Mouse (Mus musculus) cerebellum, postnatal 14 days (tissue): Measurements from ENCODE around the gene Ncstn.

ENCODE experiments used
- DNase-seq, 2 experiments: peaks; one replicate each; pipeline ENCODE4 v3.0.0; 2021; ENCODE audit warnings: mixed read lengths in 2 of 2

Gene Ncstn

DNA sequence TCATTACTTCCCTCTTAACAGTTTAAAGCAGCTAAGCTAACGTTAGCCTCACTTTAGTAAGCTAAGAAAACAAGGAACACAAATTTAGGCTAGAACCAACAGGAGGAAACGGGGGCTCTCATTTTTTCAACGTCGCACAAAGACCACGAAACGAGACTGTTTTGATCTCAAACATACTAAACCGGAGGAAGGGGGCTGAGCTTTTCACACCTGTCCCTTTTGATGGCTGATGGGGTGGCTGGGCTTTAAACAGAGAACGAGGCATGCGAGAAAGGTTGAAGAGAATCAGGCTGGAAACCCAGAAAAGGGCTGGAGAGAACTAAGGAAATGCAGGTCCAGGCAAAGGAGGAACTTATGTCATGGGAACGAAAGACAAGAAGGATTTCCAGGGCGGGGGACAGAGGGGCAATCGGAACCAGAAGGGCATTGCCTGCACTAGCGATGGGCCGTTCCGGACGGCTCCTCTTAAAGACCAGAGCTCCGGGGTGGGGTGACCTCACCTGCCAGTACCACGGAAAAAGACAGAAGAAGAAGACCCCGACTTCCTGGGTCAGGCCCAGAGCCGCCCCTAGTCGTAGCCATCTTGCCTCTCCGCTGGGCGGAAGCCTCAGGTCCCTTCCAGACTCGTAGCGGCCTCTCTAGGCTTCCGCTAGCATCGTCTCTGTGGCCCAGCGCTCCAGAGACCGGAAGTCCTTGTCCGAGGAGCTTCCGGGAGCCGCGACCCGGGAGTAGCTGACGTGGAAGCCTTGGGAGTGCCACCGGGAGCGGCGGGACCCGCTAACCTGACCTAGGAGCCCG lies at the start of gene Ncstn, which contains the start of gene Copa:
Ncstn (minus strand) TSS at position 695 of the 798 bp plus-strand sequence.
Copa (plus strand) TSS at position 429 of the 798 bp plus-strand sequence.
- DNase-seq, result peak; percentile 93 to 95

DNA sequence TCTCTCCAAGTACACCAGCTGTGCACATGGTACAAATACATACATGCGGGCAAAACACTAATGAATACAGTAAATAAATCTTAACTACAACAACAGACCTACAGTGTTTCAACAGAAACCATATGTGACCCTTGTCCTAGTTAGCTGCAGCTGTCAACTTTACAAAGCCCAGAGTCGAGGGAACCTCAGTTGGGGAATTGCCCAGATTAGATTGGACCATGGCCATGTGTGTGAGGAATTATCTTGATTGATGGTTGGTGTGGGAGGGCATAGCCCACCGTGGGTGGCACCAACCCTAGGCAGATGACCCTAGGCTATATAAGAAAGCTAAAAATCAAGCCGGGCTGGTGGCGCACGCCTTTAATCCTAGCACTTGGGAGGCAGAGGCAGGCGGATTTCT lies 49.7 kb upstream of the Ncstn start:
- DNase-seq, result peak in 1 of 2 experiments; percentile 34

DNA sequence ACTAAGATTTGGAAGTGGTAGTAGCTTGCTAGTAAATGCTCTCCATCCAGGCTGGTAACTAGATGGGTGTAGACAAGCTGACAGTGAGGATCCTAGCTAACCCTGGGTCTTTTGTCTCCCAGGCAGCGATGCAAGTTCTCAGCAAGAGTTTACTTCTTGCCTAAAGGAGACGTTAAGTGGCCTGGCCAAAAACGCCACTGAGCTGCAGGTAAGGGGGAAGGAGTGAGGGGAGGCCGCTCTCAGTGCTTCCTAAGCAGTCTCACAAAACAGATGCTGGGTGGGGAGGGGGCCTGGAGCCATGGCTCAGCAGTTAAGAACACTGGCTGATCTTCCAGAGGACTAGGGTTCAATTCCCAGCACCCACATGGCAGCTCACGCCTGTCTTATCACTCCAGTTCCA lies 47.2 kb upstream of the Ncstn start:
- DNase-seq, result no peak

DNA sequence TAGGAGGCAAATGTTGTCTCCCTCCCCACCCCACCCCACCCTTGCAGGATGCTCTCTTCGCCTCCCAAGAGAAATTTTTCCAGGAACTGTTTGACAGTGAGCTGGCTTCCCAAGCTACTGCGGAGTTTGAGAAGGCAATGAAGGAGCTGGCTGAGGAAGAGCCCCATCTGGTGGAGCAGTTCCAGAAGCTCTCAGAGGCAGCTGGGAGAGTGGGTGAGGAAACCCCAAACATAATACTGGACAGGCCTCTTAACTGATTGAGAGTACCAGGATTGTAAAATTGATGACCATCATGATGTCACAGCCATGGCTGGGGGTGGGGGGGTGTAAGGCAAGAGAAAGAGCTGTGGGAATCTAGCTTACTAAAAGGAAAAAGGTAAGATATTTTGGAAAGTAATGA lies 46.5 kb upstream of the Ncstn start:
- no peak for DNase-seq

DNA sequence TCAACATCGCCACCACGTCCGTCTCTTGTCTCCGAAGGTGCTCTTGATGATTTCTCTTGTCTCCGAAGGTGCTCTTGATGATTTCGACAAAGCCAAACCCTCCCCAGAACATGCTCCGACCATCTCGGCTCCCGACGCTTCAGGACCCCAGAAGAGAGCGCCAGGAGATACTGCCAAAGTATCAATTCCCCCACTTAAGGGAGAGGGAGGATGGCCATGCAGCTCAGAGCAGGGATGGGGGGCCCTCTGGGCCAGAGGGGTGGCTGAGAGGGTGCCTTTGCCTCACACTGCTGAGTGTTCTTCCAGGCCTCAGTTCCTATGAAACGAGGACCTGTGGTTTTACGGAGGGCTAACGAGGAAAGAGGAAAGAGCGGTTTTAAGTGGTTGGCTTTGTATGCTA lies 46.0 kb upstream of the Ncstn start:
- no peak for DNase-seq

DNA sequence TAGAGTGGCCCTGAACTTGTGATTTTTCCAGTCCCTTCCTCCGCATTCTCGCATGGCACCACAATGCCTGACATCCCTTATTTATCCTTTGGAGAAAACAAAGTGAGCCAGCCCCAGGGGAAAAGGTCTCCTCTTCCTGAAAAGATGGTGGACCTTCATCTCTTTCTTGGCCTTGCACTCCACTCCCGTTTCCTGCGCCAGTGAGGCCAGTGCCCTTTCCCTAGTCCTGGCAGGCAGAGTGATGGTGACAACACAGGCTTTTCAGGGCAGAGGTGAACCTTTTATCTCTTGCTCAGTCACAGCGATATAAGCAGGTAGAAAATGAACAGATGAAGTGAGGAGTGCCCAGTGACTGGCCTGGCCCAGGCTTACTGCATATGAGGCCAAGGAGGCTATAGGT lies 44.9 kb upstream of the Ncstn start:
- DNase-seq, result peak; percentile 18 to 24

DNA sequence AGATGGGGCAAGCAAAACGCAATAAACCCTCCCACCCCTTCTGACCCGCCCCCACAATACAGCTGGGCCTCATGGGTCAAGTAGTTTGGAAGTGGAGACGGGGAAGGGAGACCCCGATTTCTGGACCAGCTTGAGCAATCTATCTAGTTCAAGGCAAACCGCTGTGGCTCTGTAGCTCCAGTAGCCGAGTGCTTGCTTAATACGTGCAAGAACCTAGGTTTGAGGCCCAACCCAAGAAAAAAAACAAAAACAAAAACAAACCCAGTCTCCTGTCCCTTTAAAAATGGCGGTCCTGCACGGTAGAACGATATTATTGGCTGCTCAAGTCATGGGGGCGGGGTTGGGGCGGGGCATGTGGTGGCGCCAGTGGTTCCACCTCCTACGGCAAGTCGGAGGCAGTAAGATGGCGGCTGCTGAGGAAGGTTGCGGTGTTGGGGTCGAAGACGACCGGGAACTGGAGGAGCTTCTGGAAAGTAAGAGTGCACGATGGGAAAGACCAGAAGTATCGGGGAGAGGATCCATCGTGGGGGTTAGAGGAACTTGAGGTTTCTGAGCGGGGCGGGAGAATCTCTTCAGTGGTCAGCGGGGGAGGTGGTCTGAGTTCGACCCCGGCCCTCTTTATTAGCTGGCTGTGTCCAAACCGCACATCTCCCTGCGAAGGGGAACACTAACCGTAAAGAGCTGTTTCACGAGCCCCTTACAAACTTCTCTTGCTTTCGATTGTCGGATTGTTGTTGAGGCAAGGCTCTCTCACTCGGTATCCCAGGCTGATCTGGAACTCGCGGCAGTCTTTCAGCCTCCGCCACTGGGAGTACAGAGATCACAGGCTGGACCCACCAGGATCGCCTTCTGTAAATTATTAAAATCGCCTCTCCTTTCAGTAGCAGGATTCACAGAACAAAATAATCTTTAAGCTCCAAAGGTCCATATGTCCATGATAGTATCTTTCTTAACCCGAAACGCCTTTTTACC lies 44.1 kb upstream of the Ncstn start, which contains the start of gene Pex19:
Pex19 (plus strand) TSS at position 380 of the 972 bp plus-strand sequence.
- peak; percentile 86 for DNase-seq

DNA sequence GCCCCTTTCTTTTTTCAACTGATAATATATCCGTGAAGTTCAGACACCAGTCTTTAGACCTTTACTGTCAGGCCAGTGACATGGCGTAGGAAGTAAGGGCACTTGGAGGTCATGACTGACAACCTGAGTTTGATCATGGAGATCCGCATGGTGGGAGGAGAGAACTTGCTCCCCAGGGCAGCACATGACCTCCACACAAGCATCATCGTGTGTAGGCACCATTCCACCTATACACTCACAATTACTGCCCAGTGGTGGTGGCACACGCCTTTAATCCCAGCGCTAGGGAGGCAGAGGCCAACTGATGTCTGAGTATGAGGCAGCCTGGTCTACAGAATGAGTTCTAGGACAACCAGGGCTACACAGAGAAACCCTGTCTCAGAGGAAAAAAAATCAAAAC lies 42.0 kb upstream of the Ncstn start:
- DNase-seq, result no peak

DNA sequence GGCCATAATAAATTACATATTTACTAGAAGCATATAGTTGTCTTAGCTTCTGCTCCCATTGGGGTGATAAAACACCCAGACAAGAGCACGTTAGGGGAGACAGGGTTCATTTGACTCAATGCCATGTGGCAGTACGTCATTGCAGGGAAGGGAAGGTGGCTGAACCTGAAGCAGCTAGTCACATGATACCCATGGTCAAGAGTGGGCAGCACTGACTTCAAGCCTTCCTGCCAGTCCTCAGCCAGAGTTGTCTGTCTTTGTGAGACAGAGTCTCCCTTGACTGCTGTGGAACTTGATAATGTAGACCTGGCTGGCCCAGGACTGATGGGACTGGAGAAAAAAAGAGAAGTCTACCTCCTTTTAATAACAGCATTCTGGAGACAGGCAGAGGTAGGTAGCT lies 40.1 kb upstream of the Ncstn start:
- no peak for DNase-seq

DNA sequence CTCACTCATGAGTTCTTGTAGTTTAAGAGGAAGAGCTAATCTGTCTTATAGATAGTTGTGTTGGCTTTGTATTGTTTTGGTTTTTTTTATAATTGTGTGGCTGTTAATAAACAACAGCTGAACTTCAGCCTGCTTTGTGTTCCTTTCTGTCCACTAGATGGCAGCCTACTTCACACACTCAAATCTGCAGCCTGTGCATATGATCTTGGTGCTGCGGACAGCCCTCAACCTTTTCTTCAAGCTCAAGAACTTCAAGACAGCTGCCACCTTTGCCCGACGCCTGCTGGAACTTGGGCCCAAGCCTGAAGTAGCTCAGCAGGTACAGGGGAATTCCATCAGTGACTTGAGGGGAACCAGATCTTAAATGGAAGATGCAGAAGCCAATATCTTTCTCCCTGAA lies 37.1 kb upstream of the Ncstn start:
- DNase-seq, result peak; percentile 50 to 61

DNA sequence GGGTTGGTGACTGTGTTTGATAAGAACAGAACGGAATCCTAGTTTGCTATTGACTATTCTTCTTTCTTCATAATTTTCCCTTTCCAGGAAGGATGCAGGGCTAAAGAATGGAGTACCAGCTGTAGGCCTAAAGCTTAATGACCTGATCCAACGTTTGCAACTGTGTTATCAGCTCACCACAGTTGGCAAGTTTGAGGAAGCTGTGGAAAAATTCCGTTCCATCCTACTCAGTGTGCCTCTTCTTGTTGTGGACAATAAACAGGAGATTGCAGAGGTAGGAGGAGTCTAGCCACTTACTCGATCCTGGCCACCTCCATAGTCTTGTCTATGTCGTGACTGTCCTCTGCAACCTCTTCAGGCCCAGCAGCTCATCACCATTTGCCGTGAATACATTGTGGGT lies 36.5 kb upstream of the Ncstn start:
- no peak for DNase-seq

DNA sequence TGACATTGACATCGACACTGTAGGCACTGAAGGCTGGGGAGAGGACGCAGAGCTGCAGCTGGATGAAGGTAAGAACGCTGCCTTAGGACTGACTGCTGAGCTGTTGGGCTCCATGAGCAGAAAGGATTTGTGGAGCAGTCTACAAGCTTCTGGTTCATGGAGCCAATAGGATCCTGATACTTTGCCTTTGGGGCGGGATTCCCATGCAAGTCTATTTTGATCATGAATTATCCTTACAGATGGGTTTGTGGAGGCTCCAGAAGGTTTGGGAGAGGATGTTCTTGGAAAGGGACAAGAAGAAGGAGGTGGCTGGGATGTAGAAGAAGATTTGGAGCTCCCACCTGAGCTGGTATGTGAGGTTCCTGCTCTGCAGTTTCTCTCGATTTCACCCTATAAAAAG lies 34.4 kb upstream of the Ncstn start:
- no peak for DNase-seq

DNA sequence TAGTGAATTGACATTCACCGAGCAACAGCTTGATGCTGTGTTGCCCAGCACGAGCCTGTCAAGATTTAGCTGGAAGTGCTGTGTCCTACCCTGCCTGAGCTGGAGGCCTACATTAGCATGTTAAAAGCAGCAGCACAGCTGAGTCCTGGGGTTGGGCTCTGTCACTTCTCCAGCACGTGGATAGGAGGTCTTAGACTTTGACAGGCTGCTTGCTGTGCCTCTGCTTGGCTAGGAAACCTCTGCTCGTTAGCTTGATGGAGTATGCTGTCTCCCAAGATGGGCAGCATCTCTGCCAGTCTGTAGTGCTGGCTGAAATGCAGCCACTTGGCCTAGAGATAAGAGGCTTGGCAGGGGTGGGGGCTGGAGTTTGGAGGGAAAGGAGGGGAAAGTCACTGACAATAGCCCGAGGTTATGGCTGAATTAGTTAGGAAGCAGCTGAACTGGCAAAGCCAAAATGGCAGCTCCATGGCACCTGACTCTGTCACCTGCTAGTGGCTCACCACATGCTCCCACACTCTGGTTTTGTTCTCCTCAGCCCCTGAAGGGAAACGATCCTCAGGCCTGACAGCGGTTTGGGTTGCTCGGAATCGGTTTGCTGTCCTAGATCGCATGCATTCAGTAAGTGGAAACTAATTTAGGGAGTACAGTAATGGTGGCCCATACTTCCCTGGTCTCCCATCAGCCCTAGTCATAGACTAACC lies 25.3 kb upstream of the Ncstn start:
- peak; percentile 41 to 44 for DNase-seq

DNA sequence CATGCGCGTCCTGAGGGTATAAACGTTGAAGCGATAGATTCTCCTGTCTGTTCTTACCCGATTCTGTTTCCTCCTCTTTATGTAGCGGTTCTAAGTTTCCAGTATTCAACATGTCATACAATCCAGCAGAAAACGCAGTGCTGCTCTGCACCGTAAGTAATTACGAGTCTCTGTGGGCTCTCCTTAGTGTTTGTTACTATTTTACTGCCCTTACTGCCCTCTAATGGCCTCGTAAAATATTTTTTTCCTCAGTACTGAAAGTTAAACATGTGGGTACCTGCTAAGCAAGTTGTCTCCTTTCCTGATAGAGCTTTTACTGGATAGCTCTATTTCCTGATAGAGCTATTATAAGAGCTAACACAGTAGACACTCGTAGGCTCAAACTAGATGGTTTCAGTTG lies 22.5 kb upstream of the Ncstn start:
- no peak for DNase-seq

DNA sequence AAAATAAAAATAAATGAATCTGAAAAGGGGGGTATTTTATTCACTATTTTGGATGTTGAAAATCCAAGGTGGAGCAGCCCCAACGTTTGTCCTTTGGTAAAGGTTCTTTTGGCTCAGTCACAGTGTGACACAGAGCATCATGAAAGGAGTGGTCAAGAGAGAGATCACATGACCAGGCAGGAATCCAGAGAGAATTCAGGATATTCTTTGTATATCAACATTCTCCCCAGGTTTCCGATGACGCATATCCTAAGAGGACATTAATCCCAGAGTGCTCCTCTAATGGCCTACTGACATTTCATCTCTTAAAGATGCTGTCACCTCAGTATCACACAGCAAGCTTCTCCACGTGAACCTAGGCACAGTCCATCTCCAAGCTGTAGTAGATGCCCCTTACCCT lies 21.0 kb upstream of the Ncstn start:
- DNase-seq, result no peak

DNA sequence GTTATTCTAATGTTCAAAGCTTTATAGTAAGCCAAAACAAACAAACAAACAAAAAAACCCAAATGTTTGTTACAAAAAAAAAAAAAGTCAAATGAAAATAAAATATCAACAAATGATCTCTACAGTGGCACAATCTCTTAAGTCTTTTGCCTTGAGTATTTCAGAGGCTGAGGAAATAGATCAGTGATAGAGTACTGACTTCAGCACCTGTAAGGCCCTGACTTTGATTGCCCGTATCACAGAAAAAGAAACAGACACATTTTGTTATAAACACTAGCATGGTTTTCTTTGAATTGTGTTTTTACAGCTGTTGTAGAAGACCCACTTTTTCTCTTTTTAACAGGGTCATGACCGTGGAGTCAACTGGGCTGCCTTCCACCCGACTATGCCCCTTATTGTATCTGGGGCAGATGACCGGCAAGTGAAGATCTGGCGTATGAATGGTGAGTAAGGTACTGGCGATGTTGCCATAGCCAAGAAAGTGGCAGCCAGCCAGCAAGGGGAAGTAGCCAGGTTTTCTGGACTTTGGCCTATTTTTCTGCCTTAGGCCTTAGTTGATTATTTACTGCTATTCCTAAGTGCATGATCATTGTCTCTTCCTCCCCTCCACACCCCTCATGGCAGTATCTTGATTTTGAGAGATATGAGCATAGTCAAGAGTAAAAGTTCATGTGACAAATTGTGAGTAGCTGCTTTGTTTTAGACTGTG lies 16.9 kb upstream of the Ncstn start:
- peak; percentile 57 to 65 for DNase-seq

DNA sequence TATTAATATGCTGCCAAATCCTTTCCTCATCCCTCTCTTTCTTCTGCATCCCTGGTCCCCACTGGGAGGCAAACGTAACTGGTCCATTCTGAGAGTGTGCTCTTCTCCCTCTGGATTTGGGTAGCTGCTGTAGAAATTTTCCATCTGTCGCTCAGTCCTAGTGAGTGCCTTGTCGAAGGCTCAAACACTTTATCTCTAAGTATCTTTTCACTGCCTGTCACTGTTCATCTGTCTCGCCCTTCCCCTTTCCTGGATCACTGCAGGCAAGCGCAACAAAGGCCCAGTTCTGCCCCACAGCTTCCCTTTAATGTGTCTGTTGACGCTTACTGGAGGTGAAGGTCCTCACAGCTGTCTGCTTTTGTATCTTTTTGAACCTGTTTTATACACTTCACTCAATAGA lies 12.6 kb upstream of the Ncstn start:
- no peak for DNase-seq

DNA sequence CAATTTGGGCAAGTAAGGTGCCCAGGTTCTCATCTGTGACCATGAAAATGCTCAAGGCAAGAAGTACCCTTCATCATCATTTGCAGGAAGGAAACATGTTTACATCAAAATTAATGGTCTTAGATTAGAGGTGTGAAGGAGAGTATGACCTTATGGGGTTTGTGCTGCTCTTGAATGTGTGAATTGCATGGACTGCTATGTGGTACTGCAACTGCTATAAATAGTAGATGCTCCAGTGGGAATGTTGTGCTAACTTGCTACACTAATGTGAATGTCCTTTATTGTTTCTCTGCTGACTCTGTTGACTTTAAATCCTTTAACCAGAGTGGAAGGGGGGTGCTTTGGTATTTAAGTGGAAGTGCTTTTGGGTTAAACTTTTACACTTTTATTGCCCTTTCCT lies 11.7 kb upstream of the Ncstn start:
- no peak for DNase-seq

DNA sequence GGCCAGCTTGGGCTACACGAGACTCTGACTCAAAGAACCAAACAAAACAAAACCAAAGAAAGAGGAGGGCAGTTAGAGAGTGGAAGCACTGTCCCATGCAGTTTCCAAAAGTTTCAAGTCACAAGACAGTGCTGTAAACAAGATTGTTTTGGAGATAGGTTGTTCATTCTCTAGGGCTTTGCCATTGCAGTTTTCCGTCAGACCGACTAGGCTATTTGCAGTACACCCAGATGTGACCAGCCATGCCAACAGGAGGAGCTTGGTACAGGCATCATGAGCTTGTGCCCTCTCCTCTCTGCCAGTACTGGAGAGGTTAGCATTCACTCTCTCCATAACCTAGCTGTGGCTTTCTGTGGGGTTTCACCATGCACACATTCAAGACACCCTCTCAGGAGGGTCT lies 10.9 kb upstream of the Ncstn start:
- DNase-seq, result no peak

DNA sequence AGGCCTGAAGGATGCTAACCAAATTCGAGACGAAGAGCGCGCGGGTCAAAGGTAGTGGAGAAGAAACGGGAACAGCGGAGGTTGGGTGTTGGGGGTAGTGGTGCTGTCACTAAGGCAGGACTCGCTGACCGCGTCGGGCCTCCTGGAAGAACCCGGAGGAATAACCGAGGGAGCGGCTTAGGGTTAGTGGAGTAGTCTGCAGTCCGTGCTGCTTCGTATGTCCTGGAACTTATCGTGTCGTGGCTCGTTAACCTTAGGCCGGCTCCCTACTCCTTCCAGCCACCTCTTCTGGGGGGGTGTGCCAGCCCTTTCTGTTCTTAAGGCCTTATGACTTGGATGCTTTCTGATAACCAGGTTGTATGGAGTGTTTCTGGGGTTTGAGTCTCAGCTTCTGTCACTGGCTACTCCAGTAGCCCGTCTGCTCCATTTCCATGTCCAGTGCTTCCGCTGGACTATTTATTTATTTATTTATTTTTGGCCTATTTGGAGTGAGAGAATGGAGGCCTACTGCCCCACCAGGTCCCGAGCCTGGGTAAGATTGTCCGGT lies 377 bp upstream of the Ncstn start:
- DNase-seq, result no peak

DNA sequence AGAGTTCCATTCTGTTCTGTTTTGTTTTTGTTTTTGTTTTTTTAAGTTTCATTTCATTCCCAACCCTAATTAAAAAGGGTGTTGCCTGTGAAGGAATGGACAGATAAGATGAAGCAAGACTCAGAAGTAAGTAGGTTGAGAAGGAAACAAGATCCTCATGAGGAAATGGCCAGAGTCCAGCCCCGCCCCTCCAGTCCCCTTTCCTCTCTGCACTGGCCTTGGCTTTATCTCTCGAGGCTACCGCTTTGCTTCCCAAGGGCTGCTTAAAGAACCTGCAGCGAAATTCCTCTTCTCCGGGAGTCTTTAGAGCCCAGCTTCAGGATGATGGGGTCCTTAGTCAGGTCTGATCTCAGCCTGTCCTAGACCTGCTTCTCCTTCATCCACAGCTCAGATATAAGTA lies 4.6 kb downstream of the Ncstn start:
- no peak for DNase-seq

DNA sequence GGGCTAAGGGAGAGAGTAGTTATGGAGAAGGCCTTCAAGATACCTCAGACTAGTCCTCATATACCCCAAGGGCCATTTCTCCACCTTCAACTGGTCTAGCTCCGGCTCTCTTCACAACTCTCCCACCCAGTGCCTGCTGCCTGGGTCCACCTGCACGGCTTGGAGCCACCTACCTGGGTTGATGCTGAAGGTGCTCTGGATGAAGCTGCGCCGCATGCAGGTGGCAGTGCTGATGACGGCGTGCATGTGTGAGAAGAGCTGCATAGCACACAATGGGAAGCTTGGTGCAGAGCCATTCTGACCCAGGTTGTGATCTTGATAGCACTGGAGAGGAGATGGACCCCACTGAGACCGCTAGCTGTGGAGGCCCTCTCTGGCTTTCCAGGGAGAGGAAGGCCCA lies 10.0 kb downstream of the Ncstn start:
- DNase-seq, result no peak
